Mouse (Mus musculus) adipocyte (in vitro differentiated cells): ENCODE results near the gene Bnip1.

Source experiments
- DNase-seq: peaks from one replicate; pipeline ENCODE4 v3.0.0-alpha.2; 2016; ENCODE audit warnings: low spot score

The Bnip1 gene

GRCm38 (mm10) chr17:26780750-26781571, at the start of gene Bnip1:
Gene Bnip1 (plus strand): TSS chr17:26781066.
- DNase-seq: peak; percentile 76

- no peak for DNase-seq
These were observed 38.3 kb upstream of the Bnip1 start for GRCm38 (mm10) chr17:26742581-26742980.

DNA sequence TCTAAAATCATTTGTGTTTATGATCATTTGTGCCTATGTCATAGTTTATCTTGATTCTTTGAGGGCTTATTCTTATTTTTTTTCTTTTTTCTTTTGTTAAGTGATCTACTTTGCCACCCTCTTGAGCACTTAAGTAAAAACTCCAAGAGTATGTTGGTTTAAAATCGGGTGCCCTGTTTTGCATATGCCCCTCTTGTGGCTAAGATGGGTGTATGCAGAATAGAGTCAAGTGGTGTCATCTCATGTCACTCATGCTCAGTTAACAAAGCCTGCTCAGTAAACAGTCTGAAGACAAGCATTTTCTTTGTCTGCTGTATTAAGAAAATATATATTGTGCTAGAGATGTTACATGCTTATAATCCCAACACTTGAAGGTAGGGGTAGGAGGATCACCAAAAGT, 37.6 kb upstream of the Bnip1 start:
- no peak for DNase-seq

- no peak for DNase-seq
These were observed 30.9 kb upstream of the Bnip1 start for GRCm38 (mm10) chr17:26749975-26750374.

- DNase-seq: no peak
These were observed 28.6 kb upstream of the Bnip1 start for GRCm38 (mm10) chr17:26752297-26752696.

DNA sequence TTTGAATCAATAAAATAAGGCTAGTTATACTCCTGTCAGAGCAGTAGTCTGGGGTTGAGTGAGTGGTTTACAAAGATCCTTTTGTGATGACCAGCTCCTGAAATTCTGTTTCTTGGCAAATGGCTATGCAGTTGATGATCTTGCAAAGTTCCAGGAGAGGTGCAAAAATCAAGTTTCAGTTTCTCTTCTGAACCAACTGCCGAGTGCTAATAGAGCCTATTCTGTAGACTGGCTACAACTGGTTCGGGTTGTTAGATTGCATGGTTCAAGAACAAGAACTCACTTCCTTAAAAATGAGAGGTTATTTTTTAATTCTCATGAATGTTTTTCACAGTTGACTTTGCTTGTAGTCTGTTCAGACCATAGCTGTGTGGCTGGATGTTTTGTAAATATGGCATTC, 27.4 kb upstream of the Bnip1 start:
- DNase-seq: peak; percentile 66

DNA sequence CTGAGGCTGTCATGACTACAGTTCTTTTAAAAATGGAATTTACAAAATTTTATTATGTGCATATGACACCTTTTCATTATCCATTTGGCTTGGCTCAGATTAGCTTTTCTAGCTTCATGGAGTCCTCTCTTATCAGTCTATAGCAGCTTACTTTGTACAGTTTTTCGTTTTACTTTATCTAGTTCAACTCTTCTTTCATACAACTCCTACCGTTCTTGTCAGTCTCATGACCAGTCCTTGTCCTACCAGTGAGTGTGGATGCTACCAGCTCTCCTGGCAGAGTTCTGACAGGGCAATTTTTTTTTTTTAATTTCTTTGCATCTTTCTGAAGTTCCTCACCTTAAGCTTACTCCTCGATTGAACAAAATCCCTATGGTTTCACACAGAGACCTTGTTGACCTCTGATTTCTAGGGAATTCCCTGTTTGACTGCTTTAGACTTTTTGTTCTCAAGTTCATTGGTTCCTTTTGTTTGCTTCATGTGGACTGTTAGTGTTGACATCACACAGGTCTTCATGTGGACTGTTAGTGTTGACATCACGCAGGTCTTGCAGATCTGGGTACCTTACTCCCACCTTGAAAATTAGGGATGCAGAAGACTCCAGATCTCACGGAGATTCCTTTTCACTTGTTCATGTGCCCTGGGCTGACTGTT, 13.6 kb upstream of the Bnip1 start:
- DNase-seq: no peak

GRCm38 (mm10) chr17:26767754-26768124, 13.1 kb upstream of the Bnip1 start:
- no peak for DNase-seq

DNA sequence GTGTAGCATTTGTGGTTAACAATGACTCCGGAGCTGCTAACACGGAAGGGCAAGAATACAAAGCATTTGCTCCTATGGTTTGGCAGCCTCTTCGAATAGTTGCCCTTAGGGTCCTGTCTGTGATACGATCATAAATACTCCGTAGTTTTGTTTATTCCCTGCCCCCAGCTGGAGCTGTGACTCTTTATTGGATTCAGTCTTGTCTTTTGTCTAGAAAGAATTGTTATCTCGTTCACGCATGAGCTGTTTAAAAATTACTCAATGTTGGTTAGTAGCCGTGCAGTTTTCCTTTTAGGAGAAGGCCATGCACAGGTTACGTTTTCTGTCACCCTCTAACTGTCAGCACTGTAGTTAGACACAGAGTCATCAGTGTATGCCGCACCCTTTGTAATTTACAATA, 4.7 kb upstream of the Bnip1 start:
- no peak for DNase-seq

DNA sequence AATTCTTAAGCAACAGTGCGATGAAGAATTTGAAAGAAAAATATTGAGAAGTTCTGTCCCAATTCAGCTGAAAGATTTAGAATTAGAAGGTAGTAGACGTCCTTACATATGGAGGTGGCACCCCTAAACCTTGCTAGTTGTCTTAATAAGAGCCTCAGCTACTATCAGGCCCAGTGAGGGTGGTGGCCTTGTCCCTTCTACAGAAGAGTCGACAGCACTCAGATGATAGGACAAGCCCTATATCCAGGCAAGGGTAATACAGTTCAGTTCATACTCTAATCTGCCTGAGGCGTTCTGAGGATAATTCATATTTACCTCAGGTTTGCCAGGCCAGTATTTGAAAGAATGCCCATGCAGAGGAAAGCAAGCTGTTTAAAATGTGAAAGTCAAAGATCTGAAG, 2.9 kb upstream of the Bnip1 start:
- DNase-seq: no peak

- peak; percentile 68 for DNase-seq
These were observed 2.3 kb upstream of the Bnip1 start for GRCm38 (mm10) chr17:26778430-26779100.

DNA sequence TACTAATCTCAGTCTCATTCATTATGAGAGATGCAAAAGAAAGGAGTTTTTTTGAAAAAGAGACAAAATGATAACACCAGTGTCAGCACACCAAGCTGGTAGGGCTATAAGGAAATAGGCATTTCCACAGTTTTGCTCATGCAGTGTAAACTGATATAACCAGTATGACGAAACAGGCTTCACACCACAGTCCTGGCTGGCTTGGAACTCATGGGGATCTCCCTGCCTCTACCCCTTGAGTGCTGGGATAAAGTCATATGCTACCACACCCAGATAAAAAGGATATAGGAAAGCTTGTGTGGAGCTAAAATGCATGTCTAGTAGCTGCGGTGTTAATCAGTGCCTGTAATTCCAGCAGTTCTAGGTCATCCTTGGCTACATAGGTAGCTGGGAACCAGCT, 1.4 kb upstream of the Bnip1 start:
- peak; percentile 22 for DNase-seq

DNA sequence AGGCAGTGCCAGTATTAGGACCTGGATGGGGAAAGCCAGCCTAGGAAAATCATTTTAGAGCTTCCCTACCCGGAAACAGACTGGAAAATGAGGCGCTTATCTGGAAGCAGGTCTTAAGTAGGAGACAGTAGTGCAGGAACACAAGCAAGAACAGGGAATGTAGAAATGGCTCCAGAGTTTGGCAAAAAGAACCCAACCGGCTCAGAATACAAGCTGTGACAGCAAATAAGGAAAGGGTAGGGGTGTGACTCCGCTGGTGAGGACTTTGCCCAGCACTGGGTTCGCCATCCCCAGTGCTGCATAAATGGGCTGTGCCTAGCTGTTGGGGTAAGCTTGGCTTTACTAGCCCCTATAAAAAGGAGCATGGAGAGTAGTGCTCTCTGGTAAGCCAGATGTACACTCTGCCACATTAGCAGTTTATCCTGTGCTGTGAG, 761 bp downstream of the Bnip1 start:
- DNase-seq: no peak

DNA sequence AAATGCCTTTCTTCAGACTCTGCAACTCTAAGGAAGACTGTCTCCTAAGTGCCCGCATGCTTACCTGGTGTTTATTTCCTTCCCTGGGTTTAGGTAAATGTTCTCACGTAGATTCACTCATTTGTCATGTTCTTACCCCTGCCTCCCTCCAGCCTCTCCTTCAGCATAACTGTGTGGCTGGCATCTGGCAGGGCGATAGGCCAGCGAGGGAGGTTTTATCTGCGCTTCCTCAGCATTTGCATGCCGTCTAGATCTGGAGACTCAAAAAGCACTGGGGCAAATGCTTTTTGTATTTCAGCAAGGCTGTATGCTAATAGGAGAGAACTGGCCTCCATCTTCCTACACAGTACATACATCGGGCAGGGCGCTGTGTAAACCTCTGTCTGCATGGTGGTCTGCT, 3.7 kb downstream of the Bnip1 start:
- DNase-seq: no peak

DNA sequence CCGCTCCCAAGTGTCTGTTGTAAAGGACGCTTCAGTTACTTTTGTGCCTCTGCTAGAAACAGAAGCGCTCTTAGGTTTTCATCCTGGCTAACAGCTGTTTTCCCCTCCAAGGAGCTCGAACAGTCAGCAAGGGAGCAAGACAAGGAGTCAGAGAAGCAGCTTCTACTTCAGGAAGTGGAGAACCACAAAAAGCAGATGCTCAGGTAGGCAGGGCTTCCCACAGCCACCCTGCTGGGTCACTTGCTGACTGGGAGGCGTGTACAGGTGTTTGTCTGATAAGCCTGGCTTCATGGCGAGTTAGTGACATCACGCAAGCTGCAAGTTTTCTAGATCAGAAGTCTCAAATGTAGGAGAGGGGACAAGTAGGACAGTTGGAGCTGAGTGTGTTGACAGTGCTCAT, 5.7 kb downstream of the Bnip1 start:
- DNase-seq: no peak

DNA sequence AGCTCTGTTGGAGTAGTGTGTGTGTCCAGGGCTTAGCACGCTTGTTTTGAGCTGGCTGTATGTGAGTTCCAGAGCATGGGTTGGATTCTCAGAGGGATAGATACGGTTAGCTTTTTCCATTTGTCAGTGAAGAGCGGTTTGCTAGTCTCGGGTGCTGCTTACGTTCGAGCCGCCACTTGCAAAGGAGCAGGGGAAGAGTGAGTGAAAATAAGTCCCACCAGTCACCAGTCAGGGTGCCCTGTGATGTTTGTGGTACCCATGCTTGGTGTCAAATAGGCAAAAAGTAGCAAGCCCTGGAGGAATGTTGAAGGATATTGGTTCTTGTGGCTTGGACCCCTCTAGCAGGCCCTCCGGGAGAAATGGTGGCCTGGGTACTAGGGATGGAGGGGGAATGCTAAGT, 8.1 kb downstream of the Bnip1 start:
- no peak for DNase-seq

- no peak for DNase-seq
These were observed 8.8 kb downstream of the Bnip1 start for GRCm38 (mm10) chr17:26789460-26790268.

DNA sequence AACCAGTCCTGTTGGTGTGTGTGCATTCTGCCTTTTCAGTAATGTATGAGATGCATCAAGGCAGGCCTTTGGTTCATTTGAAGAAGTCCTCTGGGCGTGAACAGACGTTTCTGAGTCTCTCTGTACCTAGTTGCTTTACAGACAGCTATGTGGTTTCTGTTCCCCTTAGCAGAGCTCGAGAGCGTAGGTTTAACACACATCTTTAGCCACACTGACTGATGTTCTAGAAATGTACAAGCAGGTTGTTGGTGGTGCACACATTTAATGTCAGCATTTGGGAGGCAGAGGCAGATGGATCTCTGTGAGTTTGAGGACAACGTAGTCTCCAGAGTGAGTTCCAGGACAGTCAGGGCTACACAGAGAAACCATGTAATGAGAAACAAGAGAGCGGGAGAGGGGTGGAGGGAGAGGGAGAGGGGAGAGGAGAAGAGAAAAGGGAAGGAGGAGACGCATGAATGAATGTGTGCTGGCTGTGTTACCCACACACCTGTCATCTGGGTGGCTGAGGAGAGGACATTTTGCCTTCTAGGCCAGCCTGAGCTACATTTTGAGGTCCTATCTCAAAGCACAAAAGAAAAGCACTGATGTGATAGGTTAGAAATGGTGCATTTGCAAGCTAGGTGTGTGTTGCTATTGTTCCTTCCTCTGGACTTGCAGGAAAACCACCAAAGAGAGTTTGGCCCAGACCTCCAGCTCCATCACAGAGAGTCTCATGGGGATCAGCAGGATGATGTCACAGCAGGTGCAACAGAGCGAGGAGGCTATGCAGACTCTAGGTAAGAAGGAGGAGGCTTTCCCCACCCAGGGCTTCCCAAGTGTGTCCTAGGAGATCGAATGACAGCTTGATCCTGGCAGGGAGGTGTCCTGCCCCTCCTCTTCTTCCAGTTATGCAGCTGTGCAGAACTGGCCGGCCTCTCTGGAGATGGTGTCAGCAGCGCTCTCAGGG, 9.7 kb downstream of the Bnip1 start:
- DNase-seq: no peak

- no peak for DNase-seq
These were observed 10.7 kb downstream of the Bnip1 start for GRCm38 (mm10) chr17:26791580-26791979.

- DNase-seq: no peak
These were observed 11.2 kb downstream of the Bnip1 start for GRCm38 (mm10) chr17:26792096-26792495.
